Mouse (Mus musculus) brain, adult 2 months (tissue): ENCODE data around the gene Gm15130.

Experiments used
- DNase-seq: peaks from one replicate; pipeline ENCODE4 v3.0.0; 2011; ENCODE audit warnings: low read depth, low spot score

The Gm15130 gene

DNA sequence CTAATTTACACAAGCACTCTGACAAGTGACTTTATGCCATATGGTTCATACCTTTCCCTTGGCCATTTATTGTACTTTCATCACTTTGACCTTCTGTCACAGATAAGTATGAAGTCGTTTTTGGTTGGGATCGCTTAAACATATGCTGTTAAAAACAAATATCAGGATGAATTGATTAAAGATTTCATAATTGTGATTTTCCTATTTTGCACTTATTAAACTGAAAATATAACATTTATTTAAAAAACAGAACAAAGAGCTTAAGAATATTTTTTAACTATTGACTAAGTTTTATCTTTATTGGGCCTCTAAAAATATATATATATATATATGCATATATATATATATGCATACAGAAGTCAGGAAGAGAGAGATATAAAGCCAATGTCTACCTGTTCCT lies at the start of gene Gm15130:
Gene Gm15130, minus strand, starts transcription at position 101 of the 400 bp plus-strand sequence.
- no peak for DNase-seq

DNA sequence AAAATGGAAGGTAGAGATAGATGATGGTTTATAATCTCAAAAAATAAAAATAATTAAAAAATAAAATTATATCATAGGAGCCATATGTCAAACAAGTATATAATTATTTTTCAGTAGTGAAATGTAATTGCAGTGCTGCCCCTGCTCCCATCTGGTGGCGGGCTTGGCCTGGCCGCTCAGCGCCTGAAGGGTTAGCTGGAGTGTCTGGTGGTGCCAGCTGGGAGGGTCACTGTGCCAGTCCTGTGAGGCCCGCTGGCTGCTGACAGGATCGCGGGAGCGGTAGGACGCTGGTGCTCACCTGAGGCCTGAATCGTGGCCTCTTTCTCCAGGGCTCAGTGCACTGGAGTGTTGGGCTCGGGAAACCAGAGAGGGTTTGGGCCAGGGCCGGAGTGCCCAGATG lies 29.3 kb upstream of the Gm15130 start:
- DNase-seq: no peak

DNA sequence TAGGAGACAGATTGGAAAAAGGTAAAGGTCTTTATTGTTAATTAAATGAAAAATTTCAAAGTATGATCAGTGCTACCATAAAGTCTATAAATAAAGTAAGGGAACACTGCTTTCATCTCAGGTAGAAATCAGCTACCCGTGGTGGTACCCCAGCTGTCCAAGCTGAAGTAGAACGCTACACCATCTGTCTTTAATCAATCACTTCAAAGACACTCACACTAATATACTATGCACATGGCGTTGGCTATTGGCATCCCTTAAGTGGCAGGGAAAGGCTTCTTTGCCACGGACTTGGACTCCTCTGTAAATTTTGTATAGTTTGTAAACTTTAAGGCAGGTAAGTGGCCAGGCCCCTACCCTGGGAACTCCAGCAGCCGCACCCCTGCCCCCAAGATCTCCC lies 17.0 kb downstream of the Gm15130 start:
- DNase-seq: no peak

GRCm38 (mm10) chr2:111105882-111106281 lies 46.9 kb downstream of the Gm15130 start, which contains the start of gene Gm13941:
Gm13941 (minus strand) TSS chr2:111105982.
- DNase-seq: no peak
